Mouse (Mus musculus): Measurements from ENCODE around the gene Thbs2.

Gene Thbs2

GRCm38 (mm10) chr17:14697096-14697495, 3.1 kb upstream of the Thbs2 start:
- no peak for DNase-seq (ENCODE audit: low read depth, low spot score)

DNA sequence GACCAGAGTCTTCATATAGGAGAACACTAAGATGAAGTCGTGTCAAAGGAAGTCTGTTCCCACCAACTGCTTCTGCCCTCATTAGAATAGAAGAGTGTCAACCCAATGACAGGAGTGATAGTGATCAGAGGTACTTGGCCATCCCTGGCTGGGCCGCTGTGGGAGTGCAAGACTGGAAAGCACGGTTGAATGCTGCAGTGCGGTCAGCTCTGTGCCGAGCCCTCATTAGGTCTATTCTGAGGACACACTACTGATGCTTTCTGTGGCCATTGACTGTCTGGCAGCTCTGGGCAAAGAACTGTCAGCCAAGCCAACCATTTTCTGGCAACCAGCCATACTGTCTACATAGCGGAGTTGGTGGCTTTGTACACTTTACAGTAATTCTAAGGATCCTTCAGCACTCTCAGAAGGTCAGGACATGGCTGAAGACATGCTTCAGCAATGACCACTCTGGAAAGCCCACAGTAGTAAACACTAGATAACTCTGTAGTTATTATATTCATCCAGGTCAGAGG, 2.3 kb upstream of the Thbs2 start:
- no peak for DNase-seq (ENCODE audit: low read depth, low spot score)

- DNase-seq (ENCODE audit: low read depth, low spot score) = no peak
Observed at GRCm38 (mm10) chr17:14693048-14693993, 714 bp downstream of the Thbs2 start.

DNA sequence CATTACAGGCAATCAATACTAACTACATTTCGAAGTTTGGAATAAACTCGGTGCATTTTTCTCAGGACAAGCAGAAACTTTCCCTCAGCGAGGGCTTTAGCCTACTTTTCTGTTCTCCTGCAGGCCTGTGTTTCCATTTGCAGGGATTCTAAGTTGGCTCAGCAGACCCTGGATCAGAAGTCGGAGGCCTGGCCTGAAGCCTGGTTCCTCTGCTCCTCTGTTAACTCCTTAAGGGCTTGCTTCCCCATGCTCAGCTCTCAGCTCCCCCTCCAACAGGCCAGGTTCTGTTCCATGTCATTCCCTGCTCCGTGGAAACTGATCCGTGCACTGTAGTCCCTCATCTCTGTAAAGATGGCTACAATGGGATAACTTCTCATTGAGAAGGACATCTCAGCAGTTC, 2.1 kb downstream of the Thbs2 start:
- DNase-seq (ENCODE audit: low read depth, low spot score) = no peak

GRCm38 (mm10) chr17:14691197-14691596, 2.8 kb downstream of the Thbs2 start:
- peak; percentile 42 for DNase-seq (ENCODE audit: low read depth, low spot score)

DNA sequence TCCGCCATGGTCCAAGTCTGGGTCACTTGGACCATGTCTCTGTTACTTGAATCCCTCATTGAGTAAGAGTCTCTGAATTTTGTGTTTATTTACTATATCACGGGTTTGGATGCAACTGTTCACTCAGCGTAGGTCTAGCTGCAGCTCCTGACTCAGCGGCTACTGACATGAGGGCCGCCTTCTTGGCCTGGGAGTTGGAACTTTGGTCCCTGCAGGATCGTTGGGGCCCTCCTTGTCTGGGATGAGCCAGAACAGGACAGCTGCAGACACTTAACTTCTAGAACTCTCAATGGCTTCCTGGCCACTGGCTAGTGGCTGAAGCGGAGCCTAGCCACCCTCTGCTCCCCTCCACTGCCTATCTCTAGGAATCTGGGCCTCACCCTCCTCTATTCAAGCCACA, 11.2 kb downstream of the Thbs2 start:
- DNase-seq (ENCODE audit: low read depth, low spot score) = no peak

DNA sequence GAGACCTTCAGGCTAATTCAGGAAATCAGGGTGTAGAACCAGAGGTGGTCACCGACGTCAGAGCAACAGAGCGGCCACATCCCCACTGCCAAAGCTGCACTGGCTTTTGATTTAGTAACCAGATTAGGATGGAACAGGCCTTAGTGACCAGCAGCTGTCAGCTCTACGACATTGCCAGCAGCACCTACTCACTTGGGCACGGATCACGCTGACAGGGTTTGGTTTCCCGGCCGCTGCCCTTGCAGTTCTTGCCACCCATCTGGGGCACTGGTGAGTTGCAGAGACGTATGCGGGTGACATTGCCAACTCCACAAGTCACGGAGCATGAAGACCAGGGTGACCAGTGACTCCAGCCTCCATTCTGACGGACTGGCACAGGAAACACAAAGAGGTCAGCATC, 13.0 kb downstream of the Thbs2 start:
- DNase-seq (ENCODE audit: low read depth, low spot score) = no peak

DNA sequence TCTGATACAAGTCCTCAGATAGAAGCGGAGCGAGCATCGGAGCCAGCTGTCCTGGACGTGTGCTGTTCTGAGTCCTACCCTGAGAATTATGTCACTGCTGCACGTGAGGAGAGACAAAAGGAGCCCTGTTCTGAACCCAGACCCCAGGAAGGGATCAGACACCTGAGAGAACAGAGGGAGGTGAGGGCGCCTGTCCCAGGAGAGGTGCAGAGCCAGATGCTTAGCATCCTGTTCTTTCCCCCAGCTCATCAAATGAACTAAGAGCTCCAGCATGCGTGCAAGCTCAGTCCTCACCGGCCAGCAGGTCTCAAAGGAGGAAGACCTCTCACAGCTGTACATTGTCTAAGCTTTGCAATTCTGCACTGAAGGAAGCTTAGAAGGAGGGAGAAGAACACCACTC, 16.8 kb downstream of the Thbs2 start:
- DNase-seq (ENCODE audit: low read depth, low spot score) = no peak

- no peak for DNase-seq (ENCODE audit: low read depth, low spot score)
Observed at GRCm38 (mm10) chr17:14675517-14675916, 18.5 kb downstream of the Thbs2 start.

- peak; percentile 82 for DNase-seq (ENCODE audit: low read depth, low spot score)
Observed at GRCm38 (mm10) chr17:14672402-14672801, 21.6 kb downstream of the Thbs2 start.

DNA sequence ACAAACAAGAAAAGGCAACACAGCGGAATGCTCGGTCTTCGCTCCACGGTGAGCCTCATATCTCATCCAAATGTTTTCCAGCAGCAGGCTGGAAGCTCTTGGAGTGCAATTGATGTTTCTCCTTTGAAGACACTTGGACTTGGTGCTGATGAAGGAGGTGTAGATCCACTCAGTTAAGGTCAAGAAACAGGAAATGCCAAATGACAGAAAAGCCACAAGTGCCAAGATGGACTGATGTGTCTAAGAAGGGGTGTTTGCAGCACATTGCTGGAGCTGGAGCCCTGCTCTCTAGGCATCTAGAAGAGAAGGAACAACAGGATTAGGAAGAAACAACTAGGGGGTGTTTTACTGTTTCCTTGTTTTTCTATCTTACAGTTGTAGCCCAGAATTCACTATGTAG, 26.8 kb downstream of the Thbs2 start:
- no peak for DNase-seq (ENCODE audit: low read depth, low spot score)

GRCm38 (mm10) chr17:14666451-14666850, 27.6 kb downstream of the Thbs2 start:
- no peak for DNase-seq (ENCODE audit: low read depth, low spot score)

- no peak for DNase-seq (ENCODE audit: low read depth, low spot score)
Observed at GRCm38 (mm10) chr17:14663366-14663765, 30.7 kb downstream of the Thbs2 start.

DNA sequence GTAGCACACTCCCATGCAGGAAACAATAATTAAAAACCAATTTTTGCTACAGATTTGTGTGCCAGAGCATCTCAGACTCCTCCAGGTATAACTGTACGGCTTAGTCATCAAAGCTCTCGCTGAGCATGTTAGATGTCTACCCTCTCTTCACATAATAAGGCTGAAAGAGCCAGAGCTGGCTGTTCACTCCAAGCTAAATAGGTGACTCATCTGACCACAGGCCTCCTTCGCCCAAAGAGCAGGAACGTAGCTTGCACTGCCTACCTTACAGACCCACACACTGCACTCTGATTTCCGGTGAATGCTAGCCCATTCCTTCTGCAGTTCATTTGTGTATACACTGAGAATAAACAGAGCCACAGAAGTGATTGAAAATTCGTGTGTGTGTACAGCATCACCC, 31.6 kb downstream of the Thbs2 start:
- DNase-seq (ENCODE audit: low read depth, low spot score) = peak; percentile 35

DNA sequence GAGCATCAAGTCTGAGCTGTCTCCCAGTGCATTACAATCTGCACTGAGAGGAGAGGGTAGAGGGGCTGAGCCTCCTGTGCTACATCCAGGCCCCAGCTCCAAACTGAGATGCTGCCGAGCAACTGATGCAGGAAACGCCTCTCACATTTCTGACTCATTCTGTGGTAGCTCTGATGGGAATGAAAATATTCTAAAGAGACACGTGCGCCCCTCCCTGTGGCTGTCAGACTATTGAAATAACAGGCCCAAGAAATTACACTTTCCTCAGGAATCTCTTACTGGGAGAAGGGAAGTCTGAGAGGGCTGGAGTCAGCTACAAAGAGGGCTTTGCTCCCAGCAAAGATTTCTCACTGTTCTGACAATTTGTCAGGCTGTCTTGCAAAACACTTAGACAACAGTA, 34.3 kb downstream of the Thbs2 start:
- peak; percentile 66 for DNase-seq (ENCODE audit: low read depth, low spot score)

DNA sequence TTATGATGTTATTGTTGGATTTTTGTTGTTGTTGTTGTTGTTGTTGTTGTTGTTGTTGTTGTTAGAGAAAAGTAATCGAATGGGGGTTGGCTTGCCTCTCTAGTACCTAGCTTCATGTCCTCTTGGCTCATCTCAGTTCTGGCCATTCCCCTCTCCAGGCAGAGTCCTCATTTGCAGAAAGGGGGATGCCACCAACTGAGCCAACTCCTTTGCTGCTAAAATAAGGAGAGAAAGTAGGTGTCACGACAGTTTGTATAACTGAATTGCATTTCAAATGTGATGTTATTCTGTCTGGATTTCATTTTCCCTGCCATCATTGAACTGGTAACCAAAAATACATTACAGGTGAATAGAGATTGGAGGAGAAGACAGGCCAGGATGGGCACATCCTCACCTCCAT, 35.9 kb downstream of the Thbs2 start:
- DNase-seq (ENCODE audit: low read depth, low spot score) = peak; percentile 35

DNA sequence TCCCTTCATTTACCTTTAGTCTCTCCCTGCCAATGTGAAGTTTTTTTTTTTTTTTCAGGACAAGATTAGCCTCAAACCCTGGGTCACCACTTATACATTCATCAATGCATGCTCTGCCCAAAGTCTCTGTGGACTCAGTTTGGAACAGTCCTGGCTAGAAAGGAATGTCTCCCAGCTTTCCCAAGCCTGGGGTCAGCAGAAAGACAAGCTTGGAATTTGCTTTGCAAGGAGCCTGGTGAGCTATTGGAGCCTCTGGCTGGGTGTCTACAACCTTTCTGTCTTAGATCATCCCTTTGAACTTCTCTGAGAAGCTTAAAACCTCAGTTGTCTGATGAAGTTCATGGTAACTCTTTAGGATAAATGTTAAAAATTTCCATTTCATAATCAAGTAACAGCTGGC, 36.9 kb downstream of the Thbs2 start:
- DNase-seq (ENCODE audit: low read depth, low spot score) = no peak

DNA sequence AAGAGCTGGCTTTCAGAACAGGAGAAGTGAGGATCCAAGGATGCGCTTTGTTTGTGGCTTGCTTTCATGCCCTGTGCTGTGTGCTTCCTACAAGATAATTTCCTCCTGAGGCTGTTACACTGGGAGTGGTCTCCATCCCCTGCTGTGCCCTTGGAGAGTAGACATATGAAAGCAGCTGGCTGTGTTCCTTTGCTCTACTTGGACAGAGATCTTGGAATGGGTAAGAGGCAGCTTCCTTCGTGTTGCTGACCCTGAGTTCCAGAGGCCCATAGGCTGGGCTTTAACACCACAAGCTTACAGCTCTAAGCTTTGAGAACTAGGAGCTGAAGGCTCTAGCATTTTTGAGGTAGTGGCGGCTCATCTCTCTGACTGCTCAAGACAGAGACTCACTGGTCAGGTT, 39.1 kb downstream of the Thbs2 start:
- DNase-seq (ENCODE audit: low read depth, low spot score) = no peak

- no peak for DNase-seq (ENCODE audit: low read depth, low spot score)
Observed at GRCm38 (mm10) chr17:14652013-14652412, 42.0 kb downstream of the Thbs2 start.

DNA sequence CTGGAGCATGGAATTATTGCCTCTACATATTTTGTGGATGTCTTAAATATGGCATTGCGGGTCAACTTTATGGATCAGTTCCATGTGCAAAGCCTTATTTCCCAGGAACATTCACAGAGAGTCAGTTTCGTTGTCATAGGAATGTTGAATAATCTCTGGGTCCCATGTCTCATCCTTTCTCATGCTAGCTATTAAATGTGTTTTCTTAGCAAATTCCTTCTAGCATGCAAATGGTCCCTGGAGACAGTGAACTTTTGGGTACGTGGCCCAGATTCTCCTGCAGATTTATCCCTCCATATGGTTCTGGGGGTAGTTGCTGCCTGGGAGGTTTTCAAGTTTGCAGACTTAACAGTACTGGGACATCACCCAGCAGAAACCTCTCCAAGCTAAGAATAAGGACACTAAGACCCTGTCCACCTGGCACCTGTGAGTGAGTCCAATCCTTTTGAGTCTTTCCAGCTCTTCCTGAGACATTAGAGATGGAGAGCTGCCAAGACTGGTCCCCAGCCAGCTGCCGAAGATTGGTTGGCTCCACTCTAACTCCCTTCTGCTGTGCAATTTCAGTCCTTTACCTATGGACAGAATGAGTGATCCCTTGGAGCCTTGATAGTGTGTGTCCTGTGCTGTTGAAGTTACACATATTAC, 45.9 kb downstream of the Thbs2 start:
- DNase-seq (ENCODE audit: low read depth, low spot score) = peak; percentile 72

- DNase-seq (ENCODE audit: low read depth, low spot score) = no peak
Observed at GRCm38 (mm10) chr17:14643996-14644395, 50.0 kb downstream of the Thbs2 start.

DNA sequence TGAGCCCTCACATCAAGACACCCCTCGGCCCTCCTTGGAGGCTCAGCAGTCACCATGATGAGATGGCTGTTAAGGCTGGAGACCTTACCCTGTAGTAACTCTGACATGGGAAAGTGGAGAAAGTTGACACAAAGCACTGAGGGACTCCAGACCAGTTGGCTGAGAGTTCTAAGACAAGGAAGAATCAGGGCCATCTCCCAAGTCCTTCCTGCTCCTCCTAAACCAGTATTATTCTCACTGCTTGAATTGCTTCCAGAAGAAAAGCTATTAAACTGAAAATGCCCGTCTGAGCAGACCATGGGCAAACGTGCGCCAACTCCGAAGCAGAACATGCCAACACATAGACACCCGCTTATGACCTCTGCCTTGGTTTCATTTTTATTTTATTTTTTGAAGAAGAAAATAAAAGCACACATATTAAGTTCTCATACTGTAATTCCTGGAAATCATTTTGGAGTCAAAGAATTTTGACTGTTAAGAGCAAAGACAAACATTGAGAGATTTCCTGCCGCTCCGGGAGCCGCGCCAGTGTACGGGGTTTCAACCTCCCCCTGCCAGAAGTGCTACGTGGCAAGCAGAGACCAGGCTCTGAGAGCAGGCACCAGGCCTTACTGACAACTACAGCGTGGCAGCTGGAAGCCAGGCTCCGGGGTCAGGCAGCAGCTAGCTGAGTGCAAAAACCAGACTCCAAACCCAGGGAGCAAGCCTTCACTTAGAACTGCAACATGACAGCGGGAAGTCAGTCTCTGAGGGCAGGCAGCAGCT, 53.5 kb downstream of the Thbs2 start:
- DNase-seq (ENCODE audit: low read depth, low spot score) = no peak

Measured in brain, adult 2 months (tissue).